Mouse (Mus musculus): ENCODE data around the gene Fut1. TPM values are rescaled to one million over a fixed set of nuclear protein-coding genes. Genes with fewer than 3 reads are reported as not detected.

Fut1 gene
- polyA plus RNA-seq, 1 experiment from 2014 or later: 1.2 TPM

DNA sequence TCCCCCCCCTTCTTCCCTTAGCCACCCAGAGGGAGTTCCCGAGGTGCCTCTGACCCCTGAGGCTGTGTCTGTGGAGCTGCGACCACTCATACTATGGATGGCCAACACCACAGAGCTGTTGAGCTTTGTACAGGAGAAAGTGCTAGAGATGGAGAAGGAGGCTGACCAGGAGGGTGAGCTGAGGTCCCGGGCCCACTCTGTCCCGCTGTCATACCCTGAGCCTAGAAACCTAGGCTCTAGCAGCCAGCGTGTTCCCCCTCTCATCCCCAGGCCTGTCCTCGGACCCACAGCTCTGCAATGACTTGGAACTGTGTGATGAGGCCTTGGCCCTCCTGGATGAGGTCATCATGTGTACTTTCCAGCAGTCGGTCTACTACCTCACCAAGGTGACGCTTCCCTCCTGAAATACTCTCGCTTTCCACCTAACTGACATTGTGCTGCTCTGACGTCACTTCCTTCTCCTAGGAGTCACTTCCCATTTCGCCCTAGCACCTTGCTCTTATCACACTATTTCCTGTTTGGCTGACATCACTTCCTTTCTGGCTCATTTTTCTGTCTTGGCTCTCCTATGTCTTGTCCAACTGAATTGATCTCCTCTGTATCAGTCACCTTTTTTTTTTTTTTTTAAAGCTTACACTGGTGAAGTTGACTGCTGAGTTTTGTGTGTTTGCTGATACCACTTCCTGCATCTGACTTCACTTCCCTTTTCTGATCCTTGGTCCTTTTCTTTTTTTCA is 18.0 kb downstream of the Fut1 start:
- Histone ChIP-seq H3K4me1 (ENCODE audit: control insufficient read depth, insufficient read depth, low read length) (peaks cover 19% of the 10 kb centered on the region), H3K36me3 (ENCODE audit: control insufficient read depth, insufficient read depth, low read length) (0 out of 2 replicates have a peak, but pooled peaks cover 3% of the 10 kb centered on the region), H3K4me3 (replicated peaks; ENCODE audit: low read length) (no peak overlapping the region), H3K27me3 (ENCODE audit: control insufficient read depth, insufficient read depth, low read length) (no peaks in the 10 kb centered on the region), H3K9ac (ENCODE audit: low read length) (no peak overlapping the region), H3K27ac (ENCODE audit: low read length) (peak overlapping the region; percentile 19), H3K4me2 (ENCODE audit: low read depth, low read length) (no peak overlapping the region), H3K9me3 (replicated peaks; ENCODE audit: control insufficient read depth, low read length) (no peaks in the 10 kb centered on the region)
- WGBS: 82% methylated on average over 11 of the region's 11 CpGs
- ATAC-seq (ENCODE audit: insufficient read depth, low FRiP score): no peak

GRCm38 (mm10) chr7:45635711-45636688 is 18.9 kb downstream of the Fut1 start:
- Histone ChIP-seq H3K4me2 (ENCODE audit: low read depth, low read length) (no peak overlapping the region), H3K27me3 (ENCODE audit: control insufficient read depth, insufficient read depth, low read length) (no peaks in the 10 kb centered on the region), H3K27ac (ENCODE audit: low read length) (peak overlapping the region; percentile 19), H3K4me1 (ENCODE audit: control insufficient read depth, insufficient read depth, low read length) (peaks cover 25% of the 10 kb centered on the region), H3K9me3 (replicated peaks; ENCODE audit: control insufficient read depth, low read length) (no peaks in the 10 kb centered on the region), H3K36me3 (ENCODE audit: control insufficient read depth, insufficient read depth, low read length) (0 out of 2 replicates have a peak, but pooled peaks cover 3% of the 10 kb centered on the region), H3K4me3 (replicated peaks; ENCODE audit: low read length) (no peak overlapping the region), H3K9ac (ENCODE audit: low read length) (no peak overlapping the region)
- ATAC-seq (ENCODE audit: insufficient read depth, low FRiP score): no peak
- WGBS: 70% methylated on average over 15 of the region's 15 CpGs

GRCm38 (mm10) chr7:45637710-45638109 is 20.6 kb downstream of the Fut1 start:
- no peaks in the 10 kb centered on the region for H3K27me3 ChIP-seq (ENCODE audit: control insufficient read depth, insufficient read depth, low read length)
- no peak overlapping the region for H3K27ac ChIP-seq (ENCODE audit: low read length)
- H3K9ac ChIP-seq (ENCODE audit: low read length): peak overlapping the region; percentile 60; the same call in 1 of the 2 replicates
- H3K4me2 ChIP-seq (ENCODE audit: low read depth, low read length): 0 out of 2 replicates have a peak overlapping the region, but pooled peaks have one; percentile 56
- no peaks in the 10 kb centered on the region for H3K9me3 ChIP-seq (replicated peaks; ENCODE audit: control insufficient read depth, low read length)
- H3K4me1 ChIP-seq (ENCODE audit: control insufficient read depth, insufficient read depth, low read length): peaks cover 38% of the 10 kb centered on the region
- WGBS: 94% methylated on average over 6 of the region's 6 CpGs
- H3K4me3 ChIP-seq (replicated peaks; ENCODE audit: low read length): no peak overlapping the region; the same call in 1 of the 2 replicates
- H3K36me3 ChIP-seq (ENCODE audit: control insufficient read depth, insufficient read depth, low read length): 0 out of 2 replicates have a peak, but pooled peaks cover 3% of the 10 kb centered on the region
- ATAC-seq (ENCODE audit: insufficient read depth, low FRiP score): no peak

- Histone ChIP-seq H3K36me3 (ENCODE audit: control insufficient read depth, insufficient read depth, low read length) (0 out of 2 replicates have a peak, but pooled peaks cover 3% of the 10 kb centered on the region), H3K9me3 (replicated peaks; ENCODE audit: control insufficient read depth, low read length) (no peaks in the 10 kb centered on the region), H3K4me1 (ENCODE audit: control insufficient read depth, insufficient read depth, low read length) (peaks cover 46% of the 10 kb centered on the region), H3K4me2 (ENCODE audit: low read depth, low read length) (peak overlapping the region; percentile 56), H3K9ac (ENCODE audit: low read length) (peak overlapping the region; percentile 60), H3K27me3 (ENCODE audit: control insufficient read depth, insufficient read depth, low read length) (no peaks in the 10 kb centered on the region), H3K4me3 (replicated peaks; ENCODE audit: low read length) (peak overlapping the region; percentile 35), H3K27ac (ENCODE audit: low read length) (no peak overlapping the region)
- ATAC-seq (ENCODE audit: insufficient read depth, low FRiP score): peak; percentile 87
- WGBS: 21% methylated on average over 29 of the region's 29 CpGs
These were observed 21.7 kb downstream of the Fut1 start for GRCm38 (mm10) chr7:45638623-45639401.

DNA sequence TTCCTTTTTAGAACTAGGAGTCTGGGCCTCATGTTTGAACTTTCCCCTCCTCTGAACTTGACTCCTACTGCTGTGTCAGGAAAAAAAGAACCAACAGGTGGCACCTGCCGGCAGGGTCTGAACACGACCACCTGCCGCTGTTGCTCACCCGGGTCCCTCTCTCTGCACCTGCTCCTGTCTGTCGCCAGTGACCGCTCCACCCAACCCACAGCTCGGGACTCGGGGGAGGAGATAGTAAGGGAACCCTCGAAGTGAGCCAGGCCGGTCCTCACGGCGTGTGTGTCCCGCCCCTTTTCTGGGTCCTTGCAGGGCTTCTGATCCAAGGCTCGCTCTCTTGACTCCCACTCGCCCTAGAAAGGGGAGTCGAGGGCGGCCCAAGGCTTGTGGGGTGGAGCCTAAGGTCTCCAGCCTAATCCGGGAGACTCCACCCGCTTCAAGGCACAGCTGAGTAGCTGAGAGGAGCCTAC is 22.5 kb downstream of the Fut1 start, which contains the start of gene Mamstr:
Gene Mamstr, plus strand, starts transcription at position 417 of the 467 bp plus-strand sequence.
- Histone ChIP-seq H3K4me2 (ENCODE audit: low read depth, low read length) (no peak within 1 kb of the TSS), H3K9ac (ENCODE audit: low read length) (no peak within 1 kb of the TSS), H3K4me3 (replicated peaks; ENCODE audit: low read length) (no peak within 1 kb of the TSS), H3K36me3 (ENCODE audit: control insufficient read depth, insufficient read depth, low read length) (0 out of 2 replicates have a peak, but pooled peaks cover 3% of the 10 kb centered on the region), H3K27ac (ENCODE audit: low read length) (peak within 1 kb of the TSS; percentile 38; the same call in 1 of the 2 replicates), H3K4me1 (ENCODE audit: control insufficient read depth, insufficient read depth, low read length) (peaks cover 49% of the 10 kb centered on the region), H3K9me3 (replicated peaks; ENCODE audit: control insufficient read depth, low read length) (no peaks in the 10 kb centered on the region), H3K27me3 (ENCODE audit: control insufficient read depth, insufficient read depth, low read length) (no peaks in the 10 kb centered on the region)
- 28% methylated on average over 19 of the region's 19 CpGs for WGBS
- no peak for ATAC-seq (ENCODE audit: insufficient read depth, low FRiP score)

- H3K4me2 ChIP-seq (ENCODE audit: low read depth, low read length): no peak overlapping the region
- peaks cover 49% of the 10 kb centered on the region for H3K4me1 ChIP-seq (ENCODE audit: control insufficient read depth, insufficient read depth, low read length)
- WGBS: 83% methylated on average over 19 of the region's 19 CpGs
- peak overlapping the region; percentile 38; the same call in 1 of the 2 replicates for H3K27ac ChIP-seq (ENCODE audit: low read length)
- no peak for ATAC-seq (ENCODE audit: insufficient read depth, low FRiP score)
- H3K9ac ChIP-seq (ENCODE audit: low read length): no peak overlapping the region
- 0 out of 2 replicates have a peak, but pooled peaks cover 3% of the 10 kb centered on the region for H3K36me3 ChIP-seq (ENCODE audit: control insufficient read depth, insufficient read depth, low read length)
- no peaks in the 10 kb centered on the region for H3K9me3 ChIP-seq (replicated peaks; ENCODE audit: control insufficient read depth, low read length)
- no peak overlapping the region for H3K4me3 ChIP-seq (replicated peaks; ENCODE audit: low read length)
- H3K27me3 ChIP-seq (ENCODE audit: control insufficient read depth, insufficient read depth, low read length): no peaks in the 10 kb centered on the region
These were observed 23.3 kb downstream of the Fut1 start for GRCm38 (mm10) chr7:45640191-45640957.

DNA sequence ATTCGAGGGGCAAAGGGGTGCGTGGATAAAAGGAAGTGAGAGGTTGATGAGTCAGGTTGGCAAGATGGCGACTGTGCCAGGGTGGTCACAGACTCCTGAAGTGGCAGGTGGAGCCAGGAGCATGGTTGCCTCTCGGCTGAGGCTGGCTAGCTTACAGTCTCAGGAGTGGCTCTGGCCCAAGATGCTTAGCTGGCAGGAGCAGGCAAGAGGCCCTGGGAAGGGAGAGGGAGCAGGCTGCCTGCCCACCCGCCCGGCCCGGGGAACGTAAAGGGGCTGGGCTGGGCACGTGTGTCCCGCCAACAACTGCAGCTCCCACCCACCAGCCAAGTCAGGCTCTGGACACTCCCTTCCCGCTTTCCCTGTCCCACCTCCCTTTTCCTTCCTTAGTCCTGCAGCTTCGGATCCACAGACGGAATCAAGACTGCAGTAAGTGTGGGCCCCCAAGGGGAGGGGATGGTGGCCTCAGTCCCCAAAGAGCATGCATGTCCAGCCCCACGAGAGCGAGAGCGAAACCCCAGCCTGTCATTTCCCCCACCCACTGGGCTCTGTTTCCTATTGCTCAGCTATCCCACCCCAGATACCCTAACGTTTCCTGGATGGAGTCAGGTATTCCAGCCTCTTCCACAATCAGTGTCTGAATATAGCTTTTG is 24.4 kb downstream of the Fut1 start:
- Histone ChIP-seq H3K4me1 (ENCODE audit: control insufficient read depth, insufficient read depth, low read length) (peaks cover 49% of the 10 kb centered on the region), H3K9me3 (replicated peaks; ENCODE audit: control insufficient read depth, low read length) (no peaks in the 10 kb centered on the region), H3K36me3 (ENCODE audit: control insufficient read depth, insufficient read depth, low read length) (0 out of 2 replicates have a peak, but pooled peaks cover 3% of the 10 kb centered on the region), H3K27ac (ENCODE audit: low read length) (peak overlapping the region; percentile 90; the same call in 1 of the 2 replicates), H3K9ac (ENCODE audit: low read length) (peak overlapping the region; percentile 81), H3K4me2 (ENCODE audit: low read depth, low read length) (peak overlapping the region; percentile 84), H3K4me3 (replicated peaks; ENCODE audit: low read length) (peak overlapping the region; percentile 50), H3K27me3 (ENCODE audit: control insufficient read depth, insufficient read depth, low read length) (no peaks in the 10 kb centered on the region)
- WGBS: 40% methylated on average over 17 of the region's 17 CpGs
- ATAC-seq (ENCODE audit: insufficient read depth, low FRiP score): peak; percentile 22

All from stomach, embryonic 16.5 days (tissue).